Mouse (Mus musculus) CD4-positive, CD25-positive, alpha-beta regulatory T cell, adult 2 months (primary cell): ENCODE measurements around the gene Prkce.

Experiments used
- DNase-seq: peaks from one replicate; pipeline ENCODE4 v3.0.0-alpha.2; 2012; ENCODE audit warnings: low read depth, low spot score

Prkce gene

DNA sequence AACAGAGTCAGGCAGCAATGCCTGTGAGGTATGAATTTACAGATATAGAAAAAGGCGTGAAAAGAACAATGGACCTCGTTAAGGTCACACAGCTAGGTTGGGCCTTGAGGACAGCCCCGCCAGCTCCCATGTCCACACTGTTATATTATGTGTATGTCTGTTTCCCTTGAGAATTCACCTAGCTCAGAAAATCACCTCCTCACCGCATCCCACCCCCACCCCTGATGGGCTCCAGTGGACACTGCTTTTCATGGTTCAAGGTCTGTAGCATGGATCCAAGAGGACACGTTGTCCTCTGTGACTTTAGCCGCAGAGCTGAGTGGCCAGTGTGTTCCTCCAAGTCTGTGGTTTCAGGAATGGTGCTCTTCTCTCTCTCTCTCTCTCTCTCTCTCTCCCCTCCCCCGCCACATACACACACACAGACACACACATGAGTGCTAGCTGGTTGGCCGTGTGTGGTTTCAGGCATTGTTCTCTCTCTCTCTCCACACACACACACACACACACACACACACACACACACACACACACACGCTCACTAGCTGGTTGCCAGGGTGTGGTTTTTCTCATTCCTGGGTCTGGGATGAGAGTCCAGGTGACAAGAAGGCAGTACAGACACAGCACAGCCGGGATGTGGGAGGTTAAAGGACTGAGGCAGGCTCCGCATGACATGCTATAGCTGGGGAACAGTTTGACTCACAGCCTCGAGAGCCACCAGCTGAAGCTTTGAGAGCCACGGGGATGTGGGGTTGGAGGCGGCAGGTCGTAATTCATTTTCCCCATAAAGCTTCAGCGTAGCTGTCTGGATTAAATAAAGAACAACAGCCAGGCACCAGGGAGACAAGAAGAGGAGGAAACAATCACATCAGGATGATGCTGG is 162.7 kb downstream of the Prkce start:
- no peak for DNase-seq

DNA sequence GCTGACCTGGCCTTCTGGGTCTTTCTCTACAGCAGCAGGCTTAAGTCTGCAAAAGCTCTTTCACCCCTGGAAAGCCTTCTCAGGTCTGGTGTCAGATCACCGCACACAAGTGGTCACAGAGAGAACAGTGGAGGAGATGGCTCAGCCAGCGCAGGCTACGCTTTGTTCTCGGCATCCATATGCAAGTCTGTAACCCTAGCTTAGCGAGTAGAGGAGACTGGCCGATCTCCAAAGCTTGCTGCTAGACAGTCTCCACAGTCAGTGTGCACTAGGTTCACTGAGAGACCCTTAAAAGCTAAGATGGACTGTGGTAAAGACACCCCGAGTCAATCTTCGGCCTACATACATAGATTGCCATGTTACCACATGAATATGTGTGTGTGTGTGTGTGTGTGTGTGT is 164.2 kb downstream of the Prkce start:
- DNase-seq, result no peak

DNA sequence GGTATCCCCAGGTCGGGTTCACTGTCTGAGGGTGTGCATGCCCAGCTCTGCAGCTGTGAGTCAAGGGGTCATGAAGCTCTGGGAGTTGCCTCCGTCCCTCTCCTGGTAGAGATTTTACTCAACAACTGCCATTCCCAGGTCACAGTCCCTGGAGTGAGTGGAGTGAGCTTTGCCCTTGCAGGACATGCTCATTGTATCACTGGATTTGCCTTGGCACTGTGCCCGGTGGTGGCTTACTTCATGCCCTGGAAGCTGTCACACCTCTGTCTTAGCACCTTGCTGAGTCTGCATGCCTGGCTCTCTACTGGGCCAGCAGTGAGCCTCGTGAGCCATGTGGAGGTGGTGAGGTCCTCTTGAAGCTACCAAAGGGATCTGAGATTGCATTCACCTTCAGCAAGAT is 167.4 kb downstream of the Prkce start:
- DNase-seq, result no peak

DNA sequence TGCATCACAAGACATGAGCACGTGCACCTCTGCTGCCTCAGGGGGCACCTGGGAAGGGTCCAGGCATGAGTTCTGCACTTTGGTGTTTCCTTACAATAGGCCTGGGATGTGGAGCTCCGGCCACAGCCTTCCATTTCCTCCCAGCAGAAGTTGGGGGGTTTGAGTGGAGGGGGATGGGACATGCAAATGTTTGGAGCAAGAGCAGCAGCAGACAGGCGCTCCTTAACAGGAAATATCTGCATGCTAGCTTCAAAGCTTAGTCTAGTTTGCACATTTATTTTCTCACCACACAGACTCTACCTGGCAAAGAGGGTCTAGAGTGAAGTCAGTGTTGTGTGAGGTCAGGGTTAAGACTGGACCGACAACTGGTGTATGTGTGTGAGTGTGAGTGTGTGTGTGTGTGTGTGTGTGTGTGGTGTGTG is 169.1 kb downstream of the Prkce start:
- peak; percentile 51 for DNase-seq

DNA sequence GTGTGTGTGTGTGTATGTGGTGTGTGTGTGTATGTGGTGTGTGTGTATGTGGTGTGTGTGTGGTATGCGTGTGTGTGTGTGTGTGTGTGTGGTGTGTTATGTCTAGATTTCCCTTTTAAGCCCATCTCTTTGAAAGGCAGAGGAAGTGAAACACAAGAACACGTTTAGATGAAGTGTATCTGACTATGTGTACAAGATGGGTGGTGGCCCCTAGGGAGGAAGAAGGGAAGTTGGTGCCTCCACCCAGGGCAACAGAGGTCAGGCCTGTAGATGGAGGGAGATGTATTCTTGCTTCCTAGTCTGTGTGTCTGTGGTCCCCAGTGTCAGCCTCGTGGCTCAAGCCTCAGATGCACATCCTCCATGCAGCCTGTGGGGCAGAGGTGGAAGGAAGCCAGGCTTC is 169.5 kb downstream of the Prkce start:
- peak; percentile 63 for DNase-seq

DNA sequence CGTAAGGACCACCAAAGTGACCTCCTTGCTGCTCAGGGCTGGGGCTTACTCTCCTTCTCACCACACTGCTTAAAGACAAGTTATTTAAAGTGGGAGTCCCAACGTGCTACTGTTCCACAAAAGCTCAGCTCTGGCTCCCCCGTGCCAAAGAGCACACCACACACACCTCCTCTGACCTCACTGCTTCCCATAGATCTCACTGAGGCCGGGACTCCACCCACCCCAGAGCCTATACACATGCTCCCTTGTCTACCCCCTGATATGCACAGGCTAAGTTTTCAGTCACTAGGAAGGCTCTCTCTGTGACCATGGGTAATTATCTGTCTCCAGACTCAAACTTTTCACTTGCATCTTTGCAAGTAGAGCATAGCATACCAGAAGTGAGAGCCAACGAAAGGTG is 170.7 kb downstream of the Prkce start:
- DNase-seq, result no peak

DNA sequence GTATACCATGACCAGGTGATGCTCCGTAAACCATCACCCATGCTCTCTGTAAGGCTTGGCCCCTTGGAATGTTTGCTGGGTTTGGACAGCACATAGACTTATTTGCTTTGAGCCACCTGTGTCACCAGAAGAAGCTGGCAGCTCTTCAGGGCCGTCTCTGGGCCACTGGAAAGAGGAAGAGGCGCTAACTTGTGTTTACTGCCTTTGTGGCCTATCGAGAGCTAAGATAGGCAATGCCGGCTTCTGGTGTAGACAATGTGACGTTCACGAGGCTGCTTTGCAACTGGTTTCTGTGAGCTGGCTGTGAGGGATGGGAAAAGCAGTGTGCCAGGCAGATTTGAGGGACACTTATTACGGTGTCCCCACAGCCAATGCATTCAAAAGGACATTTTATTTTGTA is 176.4 kb downstream of the Prkce start:
- no peak for DNase-seq

DNA sequence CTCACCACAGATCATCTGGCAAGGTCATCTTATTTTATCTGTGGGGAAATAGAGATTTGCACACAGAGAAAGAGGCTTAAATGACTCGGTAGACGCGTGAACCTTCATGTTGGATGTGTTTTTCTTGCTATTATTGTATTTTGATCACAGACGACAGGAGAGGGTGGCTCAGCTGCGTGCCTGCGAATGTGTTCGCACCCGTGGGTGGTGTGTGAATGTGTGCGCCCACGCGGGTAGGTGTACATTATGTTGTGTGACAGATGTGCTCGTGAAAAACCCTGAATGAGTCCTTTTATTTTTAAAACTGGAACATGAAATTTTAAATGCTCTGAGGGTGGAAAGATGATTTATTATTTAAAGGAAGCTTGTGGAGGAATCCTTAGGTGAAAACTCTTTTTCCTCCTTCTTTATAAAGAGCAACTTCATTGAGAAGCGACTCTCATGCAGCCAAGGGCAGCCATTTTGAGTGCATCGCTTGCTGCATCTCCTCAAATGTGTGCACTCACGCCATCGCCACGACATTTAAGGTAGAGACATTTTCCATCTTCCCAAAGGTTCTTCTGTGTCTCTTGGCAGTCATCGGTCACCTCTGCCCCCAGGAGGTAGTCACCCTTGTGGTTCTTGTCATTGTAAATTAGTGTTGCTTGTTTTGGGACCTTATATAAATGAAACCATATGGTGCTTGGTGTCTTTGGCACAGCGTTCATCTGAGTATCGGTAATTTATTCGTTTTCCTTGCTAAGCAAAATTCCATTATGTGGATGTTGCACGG is 177.8 kb downstream of the Prkce start:
- no peak for DNase-seq

DNA sequence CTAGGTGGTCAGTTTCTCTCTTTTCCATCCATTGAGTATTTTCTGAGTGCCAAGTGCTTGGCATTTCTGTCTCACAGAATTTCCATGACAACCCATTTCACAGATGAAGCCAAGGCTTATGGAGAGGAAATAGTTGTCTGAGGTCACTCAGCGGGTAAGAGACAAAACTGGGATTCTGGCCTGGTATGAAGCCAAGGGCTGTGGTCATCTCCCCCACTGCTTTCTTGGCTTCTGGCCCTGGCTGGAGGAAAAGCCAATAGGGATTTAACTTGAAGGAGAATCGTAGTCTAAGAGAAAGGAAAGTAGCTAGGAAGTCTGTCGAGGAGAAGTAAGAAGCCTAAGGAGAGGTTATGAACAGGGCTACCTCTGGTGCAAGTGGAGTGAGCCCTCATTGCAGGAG is 182.7 kb downstream of the Prkce start:
- no peak for DNase-seq

DNA sequence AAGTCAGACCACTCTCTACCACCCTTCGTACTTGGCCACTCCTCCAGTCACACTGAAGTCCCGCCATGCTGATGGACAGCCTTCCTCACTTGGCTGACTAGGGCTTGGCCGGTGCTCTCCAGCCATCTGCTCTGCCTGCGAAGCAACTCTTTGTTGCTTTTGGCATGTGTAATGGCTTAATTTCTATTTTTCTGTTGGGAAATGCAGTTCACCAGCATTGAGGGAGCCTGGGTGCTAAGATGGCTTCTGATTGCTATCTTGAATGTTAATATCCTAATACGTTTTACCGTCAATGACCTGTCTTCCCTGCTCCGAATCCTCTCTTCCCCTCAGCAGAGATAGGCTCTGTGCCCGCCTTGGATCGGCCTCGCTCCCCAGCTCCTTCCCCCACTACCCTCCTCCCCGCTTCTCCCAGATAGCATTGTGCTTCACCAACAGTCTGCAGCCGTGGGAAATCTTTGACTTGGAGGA is 183.2 kb downstream of the Prkce start:
- DNase-seq, result no peak

DNA sequence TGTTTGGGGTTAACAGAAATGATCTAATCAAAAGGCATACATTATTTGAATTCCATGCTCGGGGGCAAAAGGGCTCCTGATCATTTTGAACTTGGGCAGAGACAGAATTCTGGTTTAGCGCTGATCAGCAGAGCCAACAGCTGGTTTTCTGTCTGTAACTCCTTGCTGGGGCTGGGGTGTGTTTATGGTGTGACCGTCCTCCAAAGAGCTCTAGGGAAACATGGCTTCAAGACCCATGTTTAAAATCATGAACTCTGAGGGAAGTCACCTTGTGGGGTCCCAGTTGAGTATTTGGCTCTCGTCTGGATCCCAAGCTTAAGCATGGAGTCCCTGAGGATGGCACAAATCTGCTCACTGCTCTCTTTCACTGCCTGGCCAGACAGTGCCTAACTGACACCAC is 183.7 kb downstream of the Prkce start:
- DNase-seq, result no peak

DNA sequence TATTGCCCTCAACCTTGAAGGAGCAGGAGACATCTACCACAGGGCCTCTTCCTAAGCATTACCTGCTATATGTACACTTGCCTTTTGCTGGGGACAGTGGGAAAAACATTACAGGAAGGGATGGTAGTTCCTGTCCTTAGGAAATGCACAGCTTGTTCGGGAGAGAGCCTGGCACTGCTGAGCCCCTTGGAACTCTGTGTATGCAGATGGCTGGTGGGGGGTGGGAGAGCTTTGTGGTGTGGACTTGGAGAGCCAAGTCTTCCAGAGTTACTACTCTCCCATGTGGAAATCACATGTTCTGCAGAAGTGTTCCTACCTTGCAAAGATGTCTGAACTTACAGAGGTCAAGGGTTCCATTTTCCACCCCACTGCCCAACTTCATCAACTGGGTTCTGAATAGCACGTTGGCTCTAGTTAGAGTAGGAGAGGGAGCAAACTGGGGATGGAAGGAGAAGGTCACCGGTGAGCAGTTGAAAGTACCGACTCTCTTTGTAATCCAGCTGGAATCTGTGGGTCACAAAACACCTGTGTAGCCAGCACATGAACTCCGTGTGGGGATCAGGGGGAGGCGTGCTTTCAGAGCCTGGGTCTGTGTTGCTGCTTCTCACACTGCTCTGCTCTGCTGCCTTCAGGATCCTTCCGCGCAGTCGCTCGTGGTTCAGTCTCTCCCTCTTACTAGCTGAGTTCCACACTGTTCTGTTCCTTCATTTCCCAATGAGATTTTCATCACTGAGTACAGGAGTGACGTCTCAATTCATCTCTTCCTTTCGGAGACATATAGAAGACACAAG is 184.9 kb downstream of the Prkce start:
- no peak for DNase-seq

DNA sequence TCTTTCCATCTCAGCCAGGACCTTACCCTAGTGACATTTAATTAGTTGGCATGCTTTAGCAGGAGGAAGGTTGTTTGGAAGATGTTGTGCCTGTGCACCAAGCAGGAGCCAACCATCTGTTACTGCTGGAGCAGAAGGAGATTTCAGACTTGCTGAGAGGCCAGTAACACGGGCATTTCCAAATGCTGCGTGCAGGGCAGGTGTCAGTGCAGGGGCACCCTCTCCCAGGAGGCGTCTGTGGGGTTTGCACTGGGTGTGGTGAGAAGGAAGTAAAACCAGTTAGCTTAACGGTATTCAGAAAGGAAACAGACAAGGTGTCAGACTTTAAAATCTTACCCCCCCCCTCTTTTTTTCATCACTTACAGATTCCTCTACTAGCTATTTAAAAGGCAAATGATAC is 186.1 kb downstream of the Prkce start:
- peak; percentile 49 for DNase-seq

DNA sequence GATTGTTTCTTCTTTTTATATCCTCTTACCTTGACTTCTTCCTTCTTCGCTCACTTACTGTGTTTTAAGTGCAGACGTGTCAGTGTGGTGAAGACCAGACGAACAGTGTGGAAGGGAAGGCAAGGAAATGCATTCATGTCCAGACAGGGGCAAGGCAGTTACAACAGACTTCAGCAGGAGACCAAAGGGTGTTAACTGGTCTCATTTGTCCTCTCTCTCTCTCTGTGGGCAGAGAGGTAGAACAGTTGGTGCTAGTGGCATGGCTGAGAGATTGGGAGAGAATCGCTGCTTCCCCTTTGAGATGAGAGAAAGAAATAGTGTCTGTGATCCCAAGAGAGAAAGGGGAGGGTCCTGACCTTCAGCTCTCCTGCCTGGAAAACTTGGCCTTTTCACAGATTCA is 186.5 kb downstream of the Prkce start:
- DNase-seq, result peak; percentile 16

DNA sequence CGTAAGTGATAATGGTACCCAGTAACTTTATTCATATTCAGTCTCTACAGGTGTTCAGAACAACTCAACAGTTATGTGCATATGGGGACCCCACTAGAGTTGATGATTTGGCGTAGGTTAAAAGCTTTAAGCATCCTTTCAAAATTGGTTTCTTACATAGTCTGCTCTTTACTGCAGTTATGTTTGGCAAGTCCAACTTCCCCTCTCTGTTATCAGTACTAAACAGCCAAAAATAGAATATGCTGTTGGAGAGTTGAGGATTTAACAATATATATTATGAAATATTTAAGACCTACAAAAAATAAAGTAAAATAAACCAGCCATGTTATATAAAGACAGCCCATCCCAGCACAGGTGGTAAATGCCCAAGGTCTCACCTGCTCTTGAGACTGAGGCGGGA is 187.3 kb downstream of the Prkce start:
- no peak for DNase-seq

DNA sequence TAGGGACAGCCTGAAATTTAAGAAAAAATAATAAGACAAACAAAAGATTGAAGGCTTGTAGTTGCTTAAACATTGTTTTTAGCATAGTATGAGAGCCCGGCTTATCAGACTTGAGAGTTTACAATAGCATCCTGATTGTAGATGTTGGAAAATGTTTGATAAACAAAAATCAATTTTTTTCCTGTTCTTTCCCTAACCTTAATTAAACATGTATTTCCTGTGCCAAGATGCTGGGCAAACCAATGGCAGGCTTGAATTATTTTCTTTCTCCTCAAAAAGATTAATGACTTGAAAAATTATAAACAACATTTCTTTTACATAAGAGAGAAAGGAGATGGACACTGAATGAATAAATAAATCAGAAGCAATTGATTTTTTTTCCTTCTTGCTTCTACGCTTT is 187.7 kb downstream of the Prkce start:
- no peak for DNase-seq

DNA sequence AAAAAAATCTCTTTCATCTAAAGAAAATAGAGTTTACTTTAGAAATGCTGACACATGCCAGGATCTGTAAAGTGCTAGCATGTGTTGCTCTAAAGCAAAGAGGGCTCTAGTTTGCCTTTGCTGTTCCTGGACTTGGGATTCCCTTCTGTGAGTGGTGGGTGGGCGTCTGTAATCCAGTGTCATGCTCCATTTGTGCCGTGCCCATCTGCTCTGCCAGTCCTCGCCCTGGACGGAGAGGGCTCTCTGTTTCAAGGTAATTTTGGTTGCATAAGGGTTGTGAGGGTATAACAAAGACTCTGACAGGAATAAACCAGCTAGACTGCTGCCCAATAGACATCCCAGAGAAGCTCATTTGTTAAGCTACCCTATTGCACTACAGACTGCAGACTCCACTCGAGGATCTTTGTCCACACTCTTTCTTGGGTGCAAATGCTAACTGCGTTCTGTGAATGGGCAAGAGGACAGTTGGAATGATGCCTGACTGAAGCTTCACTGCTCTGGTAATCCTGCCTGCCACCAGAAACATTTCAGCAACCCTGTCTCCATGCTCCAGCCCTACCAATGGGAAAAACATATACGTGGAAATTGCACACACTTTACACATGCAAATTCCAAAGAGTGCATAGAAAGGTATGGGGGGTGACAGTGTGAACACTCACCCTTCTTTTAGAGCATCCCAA is 188.3 kb downstream of the Prkce start:
- no peak for DNase-seq

DNA sequence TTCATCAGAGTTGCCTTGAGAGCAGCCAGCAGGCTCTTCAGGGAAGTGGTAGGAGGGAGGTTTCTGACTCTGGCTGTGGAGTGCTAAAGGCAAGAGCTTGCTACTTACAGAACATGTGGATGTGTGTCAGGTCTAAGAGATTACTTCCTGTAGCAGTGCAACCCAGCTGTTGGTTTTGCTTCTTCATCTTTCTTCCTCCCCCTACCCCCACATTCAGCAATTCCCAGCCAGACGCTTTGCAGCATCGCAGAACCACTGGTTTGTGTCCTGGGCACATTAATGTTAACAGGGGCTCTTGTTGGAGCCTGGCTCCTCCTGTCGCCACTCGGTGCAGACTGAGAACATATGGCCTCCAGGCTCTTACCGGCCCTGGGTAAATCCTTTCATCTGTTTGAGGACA is 190.8 kb downstream of the Prkce start:
- peak; percentile 30 for DNase-seq

DNA sequence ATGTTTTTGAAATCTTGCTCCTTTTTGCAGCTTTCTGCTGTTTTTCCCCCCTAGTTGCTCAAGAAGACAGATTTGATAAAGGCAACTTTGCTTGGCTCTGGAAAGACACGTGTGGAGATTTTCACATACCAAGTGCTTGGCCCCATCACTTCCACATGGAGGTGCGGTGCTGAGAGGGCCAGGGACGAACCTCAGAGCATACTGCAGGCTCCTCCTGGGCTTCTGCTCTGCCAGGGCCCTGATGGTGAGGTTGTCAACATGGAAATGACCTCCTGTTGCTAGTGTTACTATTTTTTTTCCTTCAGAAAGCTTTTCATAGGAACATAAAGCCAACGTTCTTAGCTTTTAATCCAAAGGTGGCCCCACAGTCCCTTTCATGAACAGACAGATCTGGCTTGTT is 191.3 kb downstream of the Prkce start:
- no peak for DNase-seq

DNA sequence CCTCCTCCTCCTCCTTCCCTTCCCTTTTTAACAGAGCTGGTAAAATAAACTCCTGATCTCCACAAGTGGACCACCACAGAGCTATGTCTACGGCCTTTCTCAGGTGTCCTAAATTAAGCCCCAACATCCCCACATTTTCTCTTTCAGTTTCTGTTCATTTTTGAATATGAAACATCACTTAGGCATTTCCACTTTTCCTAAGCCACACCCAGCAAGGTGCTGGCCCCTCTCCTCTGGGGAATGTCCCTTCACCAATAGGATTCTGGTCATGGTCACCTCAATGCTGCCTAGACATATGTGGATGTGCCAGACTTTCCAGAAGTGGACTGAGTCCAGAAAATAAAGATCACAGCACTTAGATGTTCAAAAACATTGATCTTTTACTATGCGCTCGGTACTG is 193.3 kb downstream of the Prkce start:
- DNase-seq, result no peak

DNA sequence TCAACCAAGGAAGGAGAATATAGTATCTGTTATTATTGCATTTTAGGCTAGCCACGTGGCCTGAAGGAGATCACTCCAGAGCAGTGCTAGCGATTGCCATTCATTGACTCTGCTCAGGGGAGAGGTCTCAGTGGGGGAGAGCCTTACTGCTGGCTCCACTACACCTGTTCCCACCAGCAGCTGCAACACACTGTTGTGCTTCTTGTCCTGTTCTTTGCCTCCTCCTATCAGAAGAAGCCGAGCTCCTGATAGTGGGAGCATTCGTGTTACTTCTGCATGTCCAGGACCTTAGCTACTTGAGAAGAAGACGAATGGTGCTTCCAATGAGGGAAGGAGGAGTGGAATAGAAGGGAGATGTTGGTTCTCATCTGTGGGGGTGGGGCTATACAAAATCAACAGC is 195.8 kb downstream of the Prkce start:
- no peak for DNase-seq
